Mouse (Mus musculus) urinary bladder, postnatal 25 days (tissue): ENCODE data around the gene Tubb2a.

Experiments
- DNase-seq: peaks from one replicate; pipeline ENCODE4 v3.0.0; 2022; ENCODE audit warnings: low spot score

The Tubb2a gene

DNA sequence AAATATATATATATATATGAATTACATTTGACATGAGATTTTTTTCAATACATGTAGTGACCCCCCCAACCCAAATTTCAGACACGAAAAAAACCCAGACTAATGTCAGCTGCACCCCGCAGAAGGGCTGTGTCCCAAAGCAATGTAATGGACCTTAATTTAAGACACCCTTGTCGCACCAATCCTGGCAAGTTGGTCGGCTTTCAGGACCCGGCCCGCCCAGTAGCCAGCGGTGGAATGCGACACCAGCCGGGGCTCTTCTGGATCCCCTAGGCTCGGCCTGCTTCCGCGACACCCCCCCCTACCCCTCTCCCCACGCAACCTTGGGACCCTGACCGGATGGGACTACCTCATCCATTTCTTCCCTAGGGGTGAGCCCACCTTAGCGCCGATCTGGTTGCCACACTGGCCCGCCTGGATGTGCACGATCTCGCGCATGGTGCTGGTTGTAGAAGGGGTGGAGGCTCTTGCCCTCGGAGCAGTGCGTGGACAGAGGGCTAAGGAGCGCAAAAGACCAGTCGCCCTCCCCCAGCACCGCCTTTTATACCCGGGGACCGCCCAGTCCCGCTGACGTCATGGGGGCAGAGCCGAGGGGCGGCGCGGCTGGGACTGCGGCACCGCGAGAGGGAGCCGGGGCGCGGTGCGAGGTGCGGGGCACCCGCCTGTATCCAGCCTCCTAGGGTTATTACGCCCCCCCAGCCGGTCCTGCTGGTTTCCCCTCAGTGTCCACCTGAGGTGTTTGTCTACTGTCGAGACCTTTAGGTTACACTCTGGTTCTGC lies at the start of gene Tubb2a:
Tubb2a (minus strand) TSS at position 516 of the 780 bp plus-strand sequence.
- DNase-seq = peak; percentile 98

DNA sequence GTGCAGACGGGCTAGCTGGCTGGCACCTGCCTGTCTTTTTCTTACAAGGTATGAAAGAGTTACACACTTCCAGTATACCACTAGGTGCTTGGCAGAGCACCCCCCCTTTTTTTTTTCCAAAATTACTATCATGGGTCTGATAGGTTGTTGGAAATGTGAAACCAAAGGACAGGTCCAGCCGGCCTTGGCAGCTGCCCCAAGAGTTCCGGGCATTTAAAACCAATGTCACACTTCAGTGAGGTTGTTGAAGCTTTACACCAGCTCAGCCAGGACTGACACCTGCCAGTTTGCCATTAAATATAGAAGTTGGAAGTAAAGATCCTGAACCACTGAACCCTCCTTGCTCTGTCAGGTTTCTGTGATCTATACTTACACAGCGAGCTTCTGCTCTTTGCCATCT lies 47.9 kb upstream of the Tubb2a start:
- no peak for DNase-seq

DNA sequence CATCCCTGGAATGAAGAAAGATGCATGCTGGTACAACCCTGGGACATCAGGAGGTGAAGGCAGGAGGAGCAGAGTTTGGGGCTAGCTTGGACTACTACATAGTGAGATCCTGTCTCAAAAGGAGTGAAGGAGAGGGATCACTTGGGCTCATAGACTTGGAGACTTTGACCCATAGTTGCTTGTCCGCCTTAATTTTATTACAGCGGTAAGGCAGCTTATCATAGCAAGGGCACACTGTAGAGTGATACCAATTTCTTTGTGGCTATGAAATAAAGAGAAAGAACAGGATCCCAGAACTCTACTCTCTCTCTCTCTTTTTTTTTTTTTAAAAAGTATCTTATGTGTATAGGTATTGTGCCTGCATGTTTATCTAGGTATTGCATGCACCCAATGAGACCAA lies 42.7 kb upstream of the Tubb2a start:
- DNase-seq = no peak

DNA sequence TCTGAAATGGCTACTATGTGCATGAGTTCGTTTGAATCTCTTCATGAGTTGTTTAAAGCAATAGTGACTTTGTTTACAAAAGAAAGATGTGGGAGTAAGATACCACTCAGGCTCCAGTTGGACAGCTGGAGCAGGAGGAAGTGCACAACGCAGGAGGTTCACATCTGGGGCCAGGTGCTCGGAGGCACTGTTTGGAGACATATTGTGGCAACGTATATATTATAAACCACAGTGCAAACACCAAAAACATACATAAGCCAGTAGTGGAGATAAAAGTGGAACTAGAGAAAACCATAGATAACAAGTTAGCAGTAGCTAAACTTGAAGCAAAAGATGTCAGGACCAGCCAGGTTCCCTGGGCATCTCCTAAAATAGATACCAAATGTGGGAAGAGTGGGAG lies 41.6 kb upstream of the Tubb2a start:
- DNase-seq = no peak

DNA sequence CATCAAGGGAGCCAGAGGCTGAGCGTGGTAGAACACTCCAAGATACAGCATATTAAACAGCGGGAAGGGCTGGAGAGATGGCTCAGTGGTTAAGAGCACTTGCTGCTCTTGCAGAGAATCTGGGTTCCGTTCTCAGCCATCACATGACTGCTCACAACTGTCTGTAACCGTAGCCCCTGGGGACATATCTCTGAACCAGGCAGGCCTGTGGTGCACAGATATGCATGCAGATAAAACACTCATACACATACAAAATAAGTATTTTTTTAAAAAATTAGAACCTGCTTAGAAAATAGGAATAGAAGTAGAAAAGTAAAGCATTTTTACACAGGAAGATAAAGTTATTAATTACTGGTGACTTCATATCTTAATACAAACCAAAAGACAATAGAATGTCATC lies 41.0 kb upstream of the Tubb2a start:
- no peak for DNase-seq

DNA sequence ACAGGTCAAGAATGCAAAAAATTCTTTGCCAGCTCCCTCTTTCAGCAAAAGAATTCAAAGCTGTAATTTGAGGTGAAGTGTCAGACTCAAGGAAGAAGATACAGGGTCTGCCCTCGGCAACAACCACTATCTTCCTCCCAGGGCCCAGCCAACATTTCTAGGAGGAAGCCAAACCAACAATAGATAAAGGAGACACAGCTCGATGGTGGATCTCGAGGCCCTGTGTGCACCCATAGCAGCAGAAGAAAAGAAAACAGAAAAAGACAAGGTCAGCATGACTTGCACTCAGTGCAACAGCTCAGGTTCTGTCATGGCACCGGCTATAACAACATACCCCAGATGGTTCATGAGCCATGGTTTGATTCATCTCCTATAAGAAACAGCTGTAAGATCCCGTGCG lies 38.7 kb upstream of the Tubb2a start:
- no peak for DNase-seq

DNA sequence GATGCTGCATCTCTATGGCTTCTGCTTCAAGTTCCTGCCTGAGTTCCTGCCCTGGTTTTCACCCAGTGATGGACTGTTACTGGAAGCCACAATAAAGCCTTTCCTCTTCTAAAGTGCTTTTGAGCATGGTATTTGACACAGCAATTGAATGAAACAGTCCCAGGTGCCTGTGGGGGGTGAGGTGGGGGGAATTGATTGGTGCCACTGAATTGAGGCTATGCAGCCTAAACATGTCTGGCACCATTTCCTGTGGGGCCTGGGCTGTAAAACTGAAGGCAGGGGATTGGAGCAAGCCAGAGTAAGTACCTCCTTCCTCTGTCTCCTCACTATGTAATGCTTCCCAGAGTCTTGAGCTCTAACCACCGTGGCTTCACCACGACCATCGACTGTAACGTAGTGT lies 36.8 kb upstream of the Tubb2a start:
- no peak for DNase-seq

DNA sequence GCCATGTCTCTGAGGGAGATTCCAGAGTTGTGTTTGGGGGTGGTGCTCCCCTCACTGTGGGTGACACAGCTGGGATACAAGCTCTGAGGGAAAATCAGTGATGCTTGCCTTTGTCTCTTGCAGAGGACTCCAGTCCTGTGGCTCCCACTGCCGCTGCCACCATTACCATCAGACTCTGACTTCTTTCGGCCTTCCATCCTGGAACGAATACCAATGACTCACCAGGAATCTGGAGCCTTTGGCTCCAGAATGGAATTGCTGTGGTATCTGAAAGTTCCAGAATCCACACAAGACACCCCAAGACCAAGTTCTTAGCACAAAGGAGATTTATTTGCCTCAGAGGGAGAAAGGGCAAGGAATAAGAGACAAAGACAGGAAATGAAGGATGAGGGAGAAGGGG lies 35.3 kb upstream of the Tubb2a start:
- DNase-seq = no peak

DNA sequence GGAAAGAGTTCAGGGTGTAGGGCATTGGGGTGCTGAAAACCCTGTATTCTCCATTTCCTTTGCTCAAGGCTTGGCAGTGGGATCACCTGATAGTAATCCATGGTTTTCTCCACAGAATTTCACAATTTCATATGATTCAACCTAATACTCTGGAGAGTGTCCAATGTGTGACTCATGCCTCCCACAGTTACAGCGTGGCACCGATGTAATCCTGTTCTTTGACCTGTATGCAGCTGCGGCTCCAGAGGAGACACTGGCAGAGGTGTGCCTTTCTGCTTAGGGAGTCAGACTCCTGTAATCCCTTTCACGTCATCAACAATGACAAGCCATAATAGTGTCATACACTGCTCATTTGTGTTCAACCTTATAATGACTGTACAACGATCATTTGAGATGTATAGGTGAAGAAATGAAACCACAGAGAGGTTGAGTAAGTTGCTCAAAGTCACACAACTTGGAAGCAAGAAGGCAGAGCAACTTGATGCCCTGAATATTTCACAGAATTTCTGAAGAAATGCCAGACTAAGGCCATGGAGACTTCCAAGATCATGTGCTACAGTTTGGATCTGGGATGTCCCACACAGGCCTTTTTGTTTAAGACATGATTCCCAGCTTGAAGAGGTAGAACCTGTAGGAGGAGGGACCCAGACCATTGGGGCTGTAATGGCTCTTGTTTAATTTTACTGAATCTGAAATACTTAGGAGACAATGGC lies 34.7 kb upstream of the Tubb2a start:
- DNase-seq = peak; percentile 54

DNA sequence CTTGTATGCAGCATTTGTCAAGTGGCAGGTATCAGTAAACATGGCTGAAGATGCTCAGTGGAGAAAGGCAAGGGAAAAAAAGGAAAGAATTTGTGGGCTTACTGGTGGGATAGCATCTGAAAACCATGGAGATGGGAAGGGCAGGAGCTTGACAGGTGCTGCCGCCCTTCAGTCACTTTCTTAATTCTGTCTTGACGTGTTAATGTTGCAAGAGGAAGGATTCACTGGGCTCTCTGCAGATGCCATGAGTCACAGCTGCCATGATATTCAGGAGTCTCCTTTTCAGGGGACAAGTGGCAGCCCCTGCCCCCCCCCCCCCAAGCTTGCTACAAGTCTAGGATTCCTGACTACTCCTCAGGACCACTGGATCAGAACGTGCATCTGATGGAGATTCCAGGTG lies 34.1 kb upstream of the Tubb2a start:
- DNase-seq = no peak

DNA sequence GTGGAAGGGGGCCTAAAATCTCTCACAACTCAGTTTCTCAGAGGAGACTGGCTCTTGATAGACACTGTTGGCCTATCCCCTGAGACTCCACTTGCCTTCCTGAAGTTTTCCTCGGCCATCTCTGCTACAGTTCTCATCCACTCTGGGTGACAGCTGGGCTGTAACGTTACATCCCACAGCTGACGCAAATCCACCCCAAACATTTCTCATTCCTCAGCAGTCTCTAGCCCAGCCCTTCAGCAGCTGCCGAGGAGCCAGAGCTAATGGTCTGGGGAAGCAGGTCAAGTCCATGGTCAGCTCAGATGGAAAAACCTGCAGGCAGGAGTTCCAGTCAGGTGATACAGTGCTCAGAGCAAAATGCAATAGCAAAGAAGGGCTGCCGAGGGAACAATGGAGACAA lies 33.2 kb upstream of the Tubb2a start:
- DNase-seq = no peak

DNA sequence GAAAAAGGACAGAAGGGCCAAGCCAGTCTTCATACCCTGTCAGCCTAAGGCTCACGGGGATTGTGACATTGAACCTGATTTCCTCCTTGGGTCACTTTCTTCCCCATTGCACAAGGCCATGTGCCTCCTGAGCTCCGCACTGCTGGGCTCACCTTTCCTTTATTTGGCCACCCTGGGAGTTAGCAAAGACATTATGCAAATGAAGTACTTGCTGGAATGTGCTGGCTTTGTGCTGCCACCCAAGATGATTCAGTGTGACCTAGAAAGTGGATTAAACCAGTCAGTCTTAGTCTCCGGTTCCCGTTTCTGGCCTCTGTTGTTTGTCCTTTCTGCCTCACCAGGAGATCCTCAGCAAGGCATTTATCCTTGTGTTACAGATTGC lies 31.9 kb upstream of the Tubb2a start:
- DNase-seq = no peak

DNA sequence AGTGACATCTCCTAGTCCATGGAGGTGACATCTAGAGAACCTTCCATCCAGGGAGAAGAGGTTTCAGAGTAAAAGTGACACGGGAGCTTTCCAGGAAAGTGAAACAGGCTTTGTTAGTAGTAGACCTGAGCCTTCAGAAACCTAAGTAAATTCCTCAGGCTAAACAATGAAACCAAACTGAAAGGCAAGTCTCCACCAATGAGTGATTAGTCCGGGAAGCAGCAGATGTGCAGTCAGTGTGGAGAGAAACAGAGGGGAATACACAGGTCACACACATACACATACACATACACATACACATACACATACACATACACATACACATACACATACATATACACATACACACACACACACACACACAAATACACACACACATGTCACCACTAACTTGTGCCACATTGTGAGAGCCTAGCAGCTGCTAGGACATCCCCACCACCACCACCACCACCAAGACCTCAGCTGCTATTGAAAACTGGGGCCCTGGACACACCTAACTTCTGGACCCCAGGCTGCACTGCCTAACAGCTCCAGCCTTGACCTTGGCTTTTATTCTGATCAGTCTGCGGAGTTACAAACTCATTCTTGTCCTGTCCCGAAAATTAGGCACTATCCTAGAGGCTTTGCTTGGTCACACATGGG lies 31.3 kb upstream of the Tubb2a start:
- DNase-seq = no peak

DNA sequence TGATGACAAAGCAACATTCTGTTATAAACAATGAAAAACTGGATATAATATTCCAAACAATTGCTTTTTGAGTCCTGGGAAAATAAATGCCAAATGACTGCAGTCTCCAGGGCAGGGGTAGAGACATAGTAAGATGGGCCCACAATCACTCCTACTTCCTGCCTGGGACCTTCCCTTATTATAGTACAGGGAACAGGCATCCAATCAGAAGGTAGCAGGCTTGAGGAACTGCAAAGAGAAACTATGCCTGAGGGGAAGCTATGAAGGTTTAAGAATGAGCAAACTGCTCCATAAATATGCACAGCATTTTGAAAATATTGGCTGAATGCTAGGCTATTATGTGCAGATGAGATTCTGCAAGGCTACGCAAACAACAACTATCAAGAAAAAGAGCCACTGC lies 29.2 kb upstream of the Tubb2a start:
- no peak for DNase-seq

DNA sequence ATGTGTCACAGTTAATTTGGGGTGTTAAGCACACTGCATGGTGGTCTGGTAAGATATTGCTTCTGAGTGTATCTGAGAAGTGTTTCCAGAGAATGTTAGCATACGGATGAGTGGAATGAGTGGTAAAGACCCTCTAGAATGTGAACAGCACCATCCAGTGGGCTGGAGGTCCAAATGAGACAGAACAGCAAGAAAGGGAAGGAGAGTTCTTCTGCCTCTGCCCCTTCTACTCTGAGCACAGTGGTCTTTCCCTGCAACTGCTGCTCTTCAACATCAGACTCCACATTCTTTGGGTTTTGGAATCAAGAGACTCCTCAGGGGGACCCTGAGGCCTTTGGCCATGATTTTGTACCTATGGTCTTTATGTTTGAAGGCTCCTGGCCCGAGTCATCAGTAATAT lies 28.4 kb upstream of the Tubb2a start:
- no peak for DNase-seq

DNA sequence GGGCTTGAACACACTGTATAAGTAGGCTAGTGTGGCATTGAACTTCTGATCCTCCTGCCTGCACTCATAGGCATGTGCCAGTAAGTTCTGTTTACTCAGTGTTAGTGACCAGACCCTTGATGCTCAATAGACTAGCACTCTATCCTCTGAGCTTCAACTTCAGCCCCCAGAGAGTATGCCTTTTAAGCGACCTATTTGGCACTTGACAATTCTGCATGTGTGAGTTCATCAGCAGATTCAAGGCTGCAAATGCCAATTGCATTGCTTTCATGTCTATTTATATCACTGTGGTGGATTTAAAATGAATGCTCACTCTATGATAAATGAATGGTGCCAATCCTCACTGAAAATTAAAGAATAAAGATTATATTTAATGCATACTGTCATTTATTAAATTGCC lies 27.6 kb upstream of the Tubb2a start:
- DNase-seq = no peak

DNA sequence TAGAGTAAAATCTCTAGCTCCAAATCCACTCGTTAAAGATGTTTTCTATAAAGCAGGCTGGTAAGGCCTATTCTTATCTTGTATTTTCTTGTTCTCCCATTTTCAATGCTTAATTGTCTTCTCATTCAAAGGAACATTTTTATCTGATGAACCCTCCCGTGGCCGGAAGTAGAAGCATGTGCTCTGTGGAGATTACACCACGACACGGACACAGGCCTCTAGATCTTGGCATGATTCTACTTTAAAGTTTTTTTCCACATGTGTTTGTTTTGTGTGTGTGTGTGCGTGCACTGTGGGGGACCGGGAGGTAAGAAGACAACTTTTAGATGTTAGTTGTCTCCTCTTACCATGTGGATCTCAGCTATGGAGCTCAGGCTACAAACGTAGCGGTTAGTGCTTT lies 24.1 kb upstream of the Tubb2a start:
- no peak for DNase-seq

DNA sequence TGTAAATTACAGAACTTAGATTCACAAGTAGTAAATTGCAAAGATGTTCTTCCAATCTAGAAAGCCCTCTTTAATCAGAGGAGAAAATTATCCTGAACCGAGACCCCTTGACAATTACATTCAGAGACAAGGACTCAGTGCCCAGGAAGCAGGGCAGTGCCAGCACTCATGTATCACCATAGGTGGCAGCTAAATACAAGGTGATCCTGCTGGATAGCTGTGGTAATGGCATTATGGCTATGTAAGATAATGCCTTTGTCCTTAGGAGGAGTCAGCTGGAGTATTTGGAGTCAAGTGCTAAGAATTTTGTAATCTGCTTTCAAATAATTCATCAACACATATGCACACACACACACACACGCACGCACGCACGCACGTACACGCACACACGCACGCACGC lies 23.4 kb upstream of the Tubb2a start:
- no peak for DNase-seq

DNA sequence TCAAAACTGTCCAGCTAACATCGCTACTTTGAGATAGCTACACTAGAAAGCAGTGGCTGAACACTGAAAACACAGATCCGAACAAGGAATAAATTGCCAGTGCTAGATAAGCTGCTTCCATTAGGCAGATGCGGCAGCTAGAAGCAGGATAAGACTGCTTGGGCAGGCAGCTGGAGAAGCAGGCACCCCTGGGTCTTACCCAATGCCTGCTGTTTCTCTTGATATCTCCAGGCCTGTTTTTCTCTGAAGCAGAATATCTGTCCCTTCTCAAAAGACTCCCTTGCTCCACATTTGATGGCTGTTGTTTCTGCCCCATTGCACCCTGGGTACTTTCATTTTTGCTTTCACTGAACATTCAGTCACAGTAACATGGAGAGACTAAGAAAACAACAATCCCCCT lies 22.9 kb upstream of the Tubb2a start:
- DNase-seq = no peak

DNA sequence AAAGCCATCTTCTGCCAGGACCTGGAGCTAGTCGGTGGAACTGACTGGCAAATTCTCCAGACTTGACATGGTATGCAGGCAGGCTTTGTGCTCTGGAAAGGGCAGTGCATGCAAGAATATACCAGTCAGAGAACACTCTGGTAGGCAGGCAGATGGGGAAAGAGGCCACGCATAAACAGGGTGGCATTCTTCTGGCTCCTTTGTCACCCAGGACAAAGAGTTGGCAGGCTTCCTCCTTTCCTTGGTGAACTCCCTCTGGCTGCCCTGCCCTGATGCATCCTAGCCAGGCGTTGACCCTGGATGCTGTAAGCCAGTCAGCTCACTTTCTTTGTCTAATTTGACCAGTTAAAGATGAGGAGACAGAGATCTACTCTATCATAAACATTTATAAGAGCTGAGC lies 19.3 kb upstream of the Tubb2a start:
- no peak for DNase-seq

DNA sequence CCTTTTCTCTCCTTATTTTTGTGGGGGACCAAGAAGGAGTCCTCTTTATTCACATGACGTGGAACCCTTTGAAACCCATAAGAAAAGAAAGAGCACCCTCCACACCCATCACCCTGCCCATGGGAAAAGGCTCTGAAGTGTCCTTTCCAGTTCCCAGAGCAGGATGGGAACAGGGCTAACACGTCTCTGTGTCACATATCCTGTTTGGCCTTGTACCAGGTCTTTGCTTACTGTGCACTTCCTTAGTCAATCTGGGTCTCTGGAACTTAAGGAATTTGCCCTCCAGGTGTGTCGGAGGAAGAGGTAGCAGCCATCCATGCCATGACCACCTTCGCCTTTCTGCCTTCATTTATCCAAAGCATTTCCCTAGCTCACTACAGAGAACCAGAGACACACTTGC lies 18.6 kb upstream of the Tubb2a start:
- DNase-seq = no peak

DNA sequence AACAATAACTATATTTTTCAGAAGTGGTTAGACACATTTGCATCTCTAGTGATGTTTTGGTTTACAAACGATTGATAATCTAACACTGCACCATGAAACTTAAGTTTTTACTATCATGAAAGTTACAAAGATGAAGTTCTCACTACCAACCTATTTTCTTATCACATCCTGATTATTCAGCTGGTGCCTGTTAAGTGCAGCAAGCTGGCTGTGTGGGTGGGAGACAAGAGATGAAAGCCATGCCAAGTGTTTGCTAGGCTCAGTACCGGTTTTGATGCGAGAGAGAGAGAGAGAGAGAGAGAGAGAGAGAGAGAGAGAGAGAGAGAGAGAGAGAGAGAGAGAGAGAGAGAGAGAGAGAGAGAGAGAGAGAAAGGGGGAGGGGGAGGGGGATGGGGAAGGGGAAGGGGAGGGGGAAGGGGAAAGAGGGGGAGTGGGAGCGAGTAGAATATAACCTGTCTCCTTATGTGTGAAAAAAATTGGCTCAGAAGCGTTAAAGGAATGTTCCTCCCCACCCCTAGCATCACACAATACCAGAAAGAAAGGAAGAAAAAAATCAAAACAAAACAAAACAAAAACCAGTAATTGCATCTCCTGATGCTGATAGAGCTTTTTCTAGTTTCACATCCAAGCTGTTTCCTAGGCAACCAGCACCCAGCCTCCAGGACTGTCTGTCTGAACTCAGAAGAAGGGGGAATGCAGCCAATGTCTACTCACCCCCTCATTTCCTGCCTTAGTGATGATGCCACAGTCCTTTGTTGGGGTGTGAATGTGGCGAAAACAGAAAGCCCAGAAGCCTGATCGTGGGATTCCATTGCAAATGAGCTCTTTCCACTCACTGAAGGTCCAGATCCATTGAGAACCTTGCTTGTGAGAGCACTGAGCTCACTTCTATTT lies 18.0 kb upstream of the Tubb2a start:
- no peak for DNase-seq
